Mouse (Mus musculus): ENCODE data around the gene Mansc4. TPM values are rescaled to one million over a fixed set of nuclear protein-coding genes. Genes with fewer than 3 reads are reported as not detected.
A peak's percentile ranks its signal among the peaks of the same experiment; 100 is the strongest.

Mansc4 gene
- total and polyA plus RNA-seq, 3 experiments: not detected

GRCm38 (mm10) chr6:147079919-147080318 lies 6.9 kb downstream of the Mansc4 start:
- 90% methylated on average over 10 of the region's 10 CpGs for WGBS
- H3K9ac ChIP-seq (ENCODE audit: low read depth, low read length): no peak overlapping the region
- no peak overlapping the region for H3K27ac ChIP-seq
- intact Hi-C loops (cut with DNase I): loop anchor here (10.0 kb wide), 1 partner anchor 1745 kb away; no protein-coding TSS in a partner anchor
- H3K4me1 ChIP-seq (ENCODE audit: control insufficient read depth, insufficient read depth, low read length): no peaks in the 10 kb centered on the region
- H3K27me3 ChIP-seq (ENCODE audit: control insufficient read depth, insufficient read depth, low read length): no peaks in the 10 kb centered on the region
- no peak for DNase-seq
- H3K4me3 ChIP-seq: no peak overlapping the region
- no peaks in the 10 kb centered on the region for H3K79me2 ChIP-seq (replicated peaks; ENCODE audit: control insufficient read depth, insufficient read depth, low read length)
- TF ChIP-seq POLR2A (IDR thresholded peaks at IDR 0.05; ENCODE audit: insufficient read depth, low read depth, low read length): no peak
- H3K36me3 ChIP-seq (ENCODE audit: control insufficient read depth, insufficient read depth, low read length): no peaks in the 10 kb centered on the region

DNA sequence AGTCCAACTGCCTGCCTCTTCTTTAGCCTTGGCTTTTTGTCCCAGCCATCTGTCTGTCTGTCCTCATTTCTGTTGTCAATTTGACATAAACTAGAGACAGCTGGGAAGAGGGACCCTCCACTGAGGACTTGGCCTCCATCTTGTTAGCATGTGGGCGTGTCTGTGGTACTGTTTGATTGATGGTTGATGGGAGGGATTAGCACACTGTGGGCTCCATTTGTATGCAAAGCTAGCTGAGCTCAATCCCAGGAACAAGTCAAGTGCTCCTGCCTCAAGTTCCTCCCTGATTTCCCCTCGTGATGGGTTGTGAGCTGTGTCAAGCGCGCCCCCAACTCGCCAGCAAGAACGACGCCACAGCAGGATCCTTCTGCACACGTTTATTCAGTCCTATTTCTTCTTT lies 10.0 kb downstream of the Mansc4 start:
- DNase-seq: no peak
- intact Hi-C loops (cut with DNase I): no loop called here
- 89% methylated on average over 8 of the region's 8 CpGs for WGBS
- Histone ChIP-seq H3K4me1 (ENCODE audit: control insufficient read depth, insufficient read depth, low read length) (no peaks in the 10 kb centered on the region), H3K9ac (ENCODE audit: low read depth, low read length) (no peak overlapping the region), H3K27ac (no peak overlapping the region), H3K79me2 (replicated peaks; ENCODE audit: control insufficient read depth, insufficient read depth, low read length) (no peaks in the 10 kb centered on the region), H3K36me3 (ENCODE audit: control insufficient read depth, insufficient read depth, low read length) (no peaks in the 10 kb centered on the region), H3K4me3 (no peak overlapping the region), H3K27me3 (ENCODE audit: control insufficient read depth, insufficient read depth, low read length) (no peaks in the 10 kb centered on the region)
- TF ChIP-seq CTCF (IDR thresholded peaks at IDR 0.05): no peak
- no peak for TF ChIP-seq POLR2A (IDR thresholded peaks at IDR 0.05; ENCODE audit: insufficient read depth, low read depth, low read length)
- TF ChIP-seq EP300 (IDR thresholded peaks at IDR 0.05; ENCODE audit: insufficient read depth, low read depth, low read length): no peak

GRCm38 (mm10) chr6:147075808-147076387 lies 10.9 kb downstream of the Mansc4 start:
- H3K4me1 ChIP-seq (ENCODE audit: control insufficient read depth, insufficient read depth, low read length): no peaks in the 10 kb centered on the region
- H3K27me3 ChIP-seq (ENCODE audit: control insufficient read depth, insufficient read depth, low read length): no peaks in the 10 kb centered on the region
- no peak for TF ChIP-seq POLR2A (IDR thresholded peaks at IDR 0.05; ENCODE audit: insufficient read depth, low read depth, low read length)
- no peak for TF ChIP-seq EP300 (IDR thresholded peaks at IDR 0.05; ENCODE audit: insufficient read depth, low read depth, low read length)
- no peak for TF ChIP-seq CTCF (IDR thresholded peaks at IDR 0.05)
- no peaks in the 10 kb centered on the region for H3K36me3 ChIP-seq (ENCODE audit: control insufficient read depth, insufficient read depth, low read length)
- H3K79me2 ChIP-seq (replicated peaks; ENCODE audit: control insufficient read depth, insufficient read depth, low read length): no peaks in the 10 kb centered on the region
- no peak overlapping the region for H3K9ac ChIP-seq (ENCODE audit: low read depth, low read length)
- DNase-seq: no peak
- intact Hi-C loops (cut with DNase I): no loop called here
- no peak overlapping the region for H3K27ac ChIP-seq
- WGBS: 47% methylated on average over 5 of the region's 5 CpGs
- no peak overlapping the region for H3K4me3 ChIP-seq

DNA sequence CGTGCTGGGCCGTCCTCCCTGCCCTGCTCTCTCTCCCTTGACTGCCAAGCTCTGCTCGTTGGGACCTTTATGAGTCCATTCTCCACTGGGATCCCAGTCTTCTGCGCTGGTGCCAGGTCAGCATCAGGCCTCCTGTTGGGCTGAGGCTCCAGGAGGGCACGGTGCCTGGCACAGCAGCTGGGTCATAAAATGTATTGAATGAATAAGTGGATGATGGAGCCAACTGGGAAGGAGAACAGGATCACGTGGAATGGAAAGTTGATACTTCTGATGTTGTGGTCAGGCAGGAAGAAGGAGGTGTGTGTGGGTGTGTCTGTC lies 21.9 kb downstream of the Mansc4 start:
- H3K27me3 ChIP-seq (ENCODE audit: control insufficient read depth, insufficient read depth, low read length): no peaks in the 10 kb centered on the region
- 63% methylated on average over 6 of the region's 6 CpGs for WGBS
- DNase-seq: peak; percentile 31 to 69
- intact Hi-C loops (cut with DNase I): no loop called here
- no peaks in the 10 kb centered on the region; the same call in 1 of the 2 replicates for H3K79me2 ChIP-seq (replicated peaks; ENCODE audit: control insufficient read depth, insufficient read depth, low read length)
- no peak overlapping the region for H3K4me3 ChIP-seq
- H3K9ac ChIP-seq (ENCODE audit: low read depth, low read length): no peak overlapping the region
- H3K36me3 ChIP-seq (ENCODE audit: control insufficient read depth, insufficient read depth, low read length): no peaks in the 10 kb centered on the region
- H3K4me1 ChIP-seq (ENCODE audit: control insufficient read depth, insufficient read depth, low read length): peaks cover 3% of the 10 kb centered on the region; the same call in 1 of the 2 replicates
- TF ChIP-seq EP300 (IDR thresholded peaks at IDR 0.05; ENCODE audit: insufficient read depth, low read depth, low read length) (0 out of 2 replicates have a peak, but pooled peaks have one; percentile 14), CTCF (IDR thresholded peaks at IDR 0.05) (no peak), POLR2A (IDR thresholded peaks at IDR 0.05; ENCODE audit: insufficient read depth, low read depth, low read length) (no peak)
- no peak overlapping the region; the same call in 1 of the 2 replicates for H3K27ac ChIP-seq

DNA sequence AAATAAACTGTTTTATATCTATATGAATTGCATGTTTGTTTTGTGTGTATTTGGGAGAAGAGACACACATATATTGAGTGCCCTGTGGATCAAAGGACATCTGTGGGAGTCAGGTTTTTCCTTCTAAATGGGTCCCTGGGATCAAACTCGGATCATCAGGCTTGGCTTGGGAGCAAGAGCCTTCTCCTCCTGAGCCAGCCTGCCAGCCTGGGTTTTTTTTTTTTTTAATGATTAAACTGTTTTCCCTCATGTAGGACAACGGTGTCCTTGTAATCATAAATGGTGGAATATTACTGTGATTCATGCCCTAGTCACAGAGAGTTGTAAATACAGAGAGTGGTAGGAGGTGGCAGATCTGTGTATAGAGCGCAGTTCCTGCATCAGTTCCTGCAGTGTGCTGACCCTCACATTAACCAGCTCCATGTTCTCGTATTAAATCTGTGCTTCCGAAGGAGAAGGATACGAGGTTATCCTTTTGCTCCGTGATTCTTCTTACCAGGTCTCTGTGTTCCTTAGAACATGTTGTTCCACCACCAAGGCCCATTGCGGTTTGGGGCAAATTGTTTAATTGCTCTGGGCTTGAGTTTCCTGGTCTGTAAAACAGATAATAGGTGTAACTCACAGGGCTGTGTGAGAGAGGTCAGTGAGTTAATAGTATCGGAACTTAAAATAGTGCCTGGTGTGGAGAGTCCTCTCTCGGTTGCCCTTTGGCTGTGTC lies 22.4 kb downstream of the Mansc4 start:
- Histone ChIP-seq H3K9ac (ENCODE audit: low read depth, low read length) (no peak overlapping the region), H3K36me3 (ENCODE audit: control insufficient read depth, insufficient read depth, low read length) (no peaks in the 10 kb centered on the region), H3K4me3 (no peak overlapping the region), H3K79me2 (replicated peaks; ENCODE audit: control insufficient read depth, insufficient read depth, low read length) (no peaks in the 10 kb centered on the region; the same call in 1 of the 2 replicates), H3K27ac (peak overlapping the region; percentile 47), H3K4me1 (ENCODE audit: control insufficient read depth, insufficient read depth, low read length) (peaks cover 3% of the 10 kb centered on the region; the same call in 1 of the 2 replicates), H3K27me3 (ENCODE audit: control insufficient read depth, insufficient read depth, low read length) (no peaks in the 10 kb centered on the region)
- intact Hi-C loops (cut with DNase I): no loop called here
- DNase-seq: no peak
- 78% methylated on average over 10 of the region's 10 CpGs for WGBS
- TF ChIP-seq CTCF (IDR thresholded peaks at IDR 0.05): no peak
- TF ChIP-seq EP300 (IDR thresholded peaks at IDR 0.05; ENCODE audit: insufficient read depth, low read depth, low read length): no peak
- no peak for TF ChIP-seq POLR2A (IDR thresholded peaks at IDR 0.05; ENCODE audit: insufficient read depth, low read depth, low read length)

GRCm38 (mm10) chr6:147062694-147063093 lies 24.1 kb downstream of the Mansc4 start:
- WGBS: 71% methylated on average over 7 of the region's 7 CpGs

More at GRCm38 (mm10) chr6:147062694-147063093, 24.1 kb downstream of the Mansc4 start:
- DNase-seq: no peak
- Histone ChIP-seq H3K36me3 (ENCODE audit: control insufficient read depth, insufficient read depth, low read length) (peaks cover 4% of the 10 kb centered on the region), H3K9ac (ENCODE audit: low read depth, low read length) (no peak overlapping the region), H3K27me3 (ENCODE audit: control insufficient read depth, insufficient read depth, low read length) (no peaks in the 10 kb centered on the region), H3K27ac (no peak overlapping the region), H3K4me3 (no peak overlapping the region), H3K79me2 (replicated peaks; ENCODE audit: control insufficient read depth, insufficient read depth, low read length) (no peaks in the 10 kb centered on the region; the same call in 1 of the 2 replicates), H3K4me1 (ENCODE audit: control insufficient read depth, insufficient read depth, low read length) (peaks cover 3% of the 10 kb centered on the region; the same call in 1 of the 2 replicates)
- intact Hi-C loops (cut with DNase I): no loop called here
- TF ChIP-seq EP300 (IDR thresholded peaks at IDR 0.05; ENCODE audit: insufficient read depth, low read depth, low read length) (no peak), CTCF (IDR thresholded peaks at IDR 0.05) (no peak), POLR2A (IDR thresholded peaks at IDR 0.05; ENCODE audit: insufficient read depth, low read depth, low read length) (no peak)
